Mouse (Mus musculus) megakaryocyte, embryonic 14.5 days (primary cell): Measurements from ENCODE around the gene Erich3.

Experiments
- FLI1 ChIP-seq: IDR thresholded peaks from 2 replicates; pipeline ENCODE4 v1.6.1; 2012; ENCODE audit warnings: low read length, inconsistent platforms, mixed read lengths
- GATA1 ChIP-seq: IDR thresholded peaks from 3 replicates; pipeline ENCODE4 v1.6.1; 2012; ENCODE audit warnings: mixed read lengths, low read length, inconsistent platforms, borderline replicate concordance

GRCm38 (mm10) chr3:154731431-154731830 lies 67.8 kb downstream of the Erich3 start:
- TF ChIP-seq GATA1 (no peak), FLI1 (no peak)
